Mouse (Mus musculus) embryo, embryonic 9.5 days (tissue): ENCODE data around the gene Cbx5.
A peak's percentile ranks its signal among the peaks of the same experiment; 100 is the strongest.
"Not testable (repeated sequence)": the region's sequence is repeated elsewhere in the genome, so short reads cannot be mapped to it uniquely, and the experiment has no call there.

Experiments used
- DNase-seq: peaks from one replicate; pipeline ENCODE4 v3.0.0-alpha.2; 2017; ENCODE audit errors: extremely low spot score

Cbx5 gene

GRCm38 (mm10) chr15:103239685-103240159, at the start of gene Cbx5:
TSS of gene Cbx5 (minus strand) at chr15:103239816.
- peak; percentile 94 for DNase-seq

- DNase-seq, result no peak
Observed at GRCm38 (mm10) chr15:103285778-103286417, 46.3 kb upstream of the Cbx5 start.

- DNase-seq, result no peak
Observed at GRCm38 (mm10) chr15:103284647-103285046, 45.0 kb upstream of the Cbx5 start.

GRCm38 (mm10) chr15:103284066-103284465, 44.5 kb upstream of the Cbx5 start:
- peak; percentile 64 for DNase-seq

GRCm38 (mm10) chr15:103281465-103282205, 42.0 kb upstream of the Cbx5 start:
- no peak for DNase-seq

- DNase-seq, result peak; percentile 36
Observed at GRCm38 (mm10) chr15:103280817-103281464, 41.3 kb upstream of the Cbx5 start.

GRCm38 (mm10) chr15:103279750-103280149, 40.1 kb upstream of the Cbx5 start:
- DNase-seq, result no peak

- DNase-seq, result no peak
Observed at GRCm38 (mm10) chr15:103277949-103278348, 38.3 kb upstream of the Cbx5 start.

GRCm38 (mm10) chr15:103275943-103276342, 36.3 kb upstream of the Cbx5 start:
- DNase-seq, result not testable (repeated sequence)

- DNase-seq, result peak; percentile 93
Observed at GRCm38 (mm10) chr15:103272419-103273279, 33.0 kb upstream of the Cbx5 start, which contains the start of gene Copz1. TSS of gene Copz1 (plus strand) at chr15:103272714.

- DNase-seq, result no peak
Observed at GRCm38 (mm10) chr15:103268903-103269302, 29.3 kb upstream of the Cbx5 start.

- DNase-seq, result no peak
Observed at GRCm38 (mm10) chr15:103264794-103265193, 25.2 kb upstream of the Cbx5 start.

GRCm38 (mm10) chr15:103259989-103260388, 20.4 kb upstream of the Cbx5 start:
- DNase-seq, result no peak

- no peak for DNase-seq
Observed at GRCm38 (mm10) chr15:103259162-103259561, 19.5 kb upstream of the Cbx5 start.

GRCm38 (mm10) chr15:103257790-103258728, 18.4 kb upstream of the Cbx5 start, which contains the start of gene Nfe2:
TSS of gene Nfe2 (minus strand) at chr15:103258403.
- DNase-seq, result peak; percentile 52

GRCm38 (mm10) chr15:103256210-103256986, 16.8 kb upstream of the Cbx5 start:
- no peak for DNase-seq

- DNase-seq, result peak; percentile 63
Observed at GRCm38 (mm10) chr15:103255169-103255568, 15.6 kb upstream of the Cbx5 start.

GRCm38 (mm10) chr15:103253352-103253751, 13.7 kb upstream of the Cbx5 start:
- DNase-seq, result no peak

- DNase-seq, result no peak
Observed at GRCm38 (mm10) chr15:103252660-103253059, 13.0 kb upstream of the Cbx5 start.

- DNase-seq, result no peak
Observed at GRCm38 (mm10) chr15:103251595-103251994, 12.0 kb upstream of the Cbx5 start.
